Mouse (Mus musculus) forebrain, embryonic 14.5 days (tissue): ENCODE results near the gene Szrd1. TPM values are rescaled to one million over a fixed set of nuclear protein-coding genes. Genes with fewer than 3 reads are reported as not detected.
A peak's percentile ranks its signal among the peaks of the same experiment; 100 is the strongest.

Experiments used
- ATAC-seq: fragments of 200-750 bp; cut with Nextera tagmentation; 2 replicates; pipeline ENCODE4 v1.8.0; 2017; ENCODE audit warnings: mild to moderate bottlenecking, moderate library complexity
- DNase-seq: peaks from one replicate; pipeline ENCODE4 v3.0.0-alpha.2; 2015; ENCODE audit warnings: low spot score
- H3K27ac ChIP-seq: fragments of 300-500 bp; sonication (generic); 2 replicates; pipeline ENCODE4 v1.5.1; 2014; ENCODE audit warnings: low read depth, mild to moderate bottlenecking, control low read depth, low read length, moderate library complexity
- H3K27me3 ChIP-seq: fragments of 300-500 bp; sonication (generic); replicated peaks from 2 replicates; pipeline ENCODE4 v1.6.1; 2014; ENCODE audit warnings: low read length, control low read depth, mixed read lengths; ENCODE audit not compliant: control insufficient read depth, insufficient read depth
- H3K36me3 ChIP-seq: fragments of 300-500 bp; sonication (generic); 2 replicates; pipeline ENCODE4 v1.6.1; 2014; ENCODE audit warnings: low read length, control low read depth; ENCODE audit not compliant: control insufficient read depth, insufficient read depth
- H3K4me1 ChIP-seq: fragments of 300-500 bp; sonication (generic); 2 replicates; pipeline ENCODE4 v1.6.1; 2014; ENCODE audit warnings: antibody characterized with exemption, low read length, control low read depth; ENCODE audit not compliant: control insufficient read depth, insufficient read depth
- H3K4me2 ChIP-seq: fragments of 300-500 bp; sonication (generic); 2 replicates; pipeline ENCODE4 v1.6.1; 2014; ENCODE audit warnings: mild to moderate bottlenecking, control low read depth, low read length
- H3K4me3 ChIP-seq: fragments of 300-500 bp; sonication (generic); 2 replicates; pipeline ENCODE4 v1.5.1; 2014; ENCODE audit warnings: low read depth, low read length, control low read depth
- H3K9ac ChIP-seq: fragments of 300-500 bp; sonication (generic); 2 replicates; pipeline ENCODE4 v1.6.1; 2014; ENCODE audit warnings: mild to moderate bottlenecking, low read length, control low read depth, moderate library complexity
- H3K9me3 ChIP-seq: fragments of 300-500 bp; sonication (generic); replicated peaks from 2 replicates; pipeline ENCODE4 v1.6.1; 2016; ENCODE audit warnings: low read length, control low read depth, mixed read lengths; ENCODE audit not compliant: control insufficient read depth
- WGBS: fragments of 180-500 bp; shearing (Covaris S2); extraction: QIAGEN DNeasy Blood & Tissue Kit; methylation state at CpG from one replicate; pipeline ENCODE4 v1.1.7; 2014; 5-methylcytosine and 5-hydroxymethylcytosine counted together
- polyA plus RNA-seq: library from polyadenylated mRNA; unstranded; fragments of >200 nt; fragmentation: Nextera tagmentation; extraction: Ambion mirVana; gene quantifications from 2 replicates; pipeline ENCODE4 v1.2.1, GENCODE M21; 2014

Szrd1 gene
- polyA plus RNA-seq, 1 experiment from 2014 or later: 38.9 TPM

DNA sequence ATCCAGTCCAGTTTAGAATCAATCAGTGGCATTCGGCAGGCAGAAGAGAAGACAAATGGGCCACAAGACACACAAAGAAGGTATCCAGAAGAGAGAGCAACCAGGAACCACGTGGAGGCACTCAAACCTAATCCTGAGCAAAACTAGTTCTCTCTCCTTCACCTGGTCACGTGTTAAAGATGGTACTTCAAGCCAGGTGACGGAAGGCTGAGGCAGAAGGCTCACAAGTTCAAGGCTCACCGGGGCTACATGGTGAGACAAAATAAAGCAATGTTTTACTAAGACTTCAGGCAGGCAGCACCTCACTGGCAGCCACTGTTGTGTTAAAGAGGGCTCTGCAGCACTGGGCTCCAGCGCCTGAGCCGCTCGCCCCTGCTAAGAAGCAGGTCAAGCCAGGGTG, 7.4 kb downstream of the Szrd1 start:
- Histone ChIP-seq H3K4me1 (peaks cover 22% of the 10 kb centered on the region), H3K27me3 (no peaks in the 10 kb centered on the region), H3K4me2 (no peak overlapping the region), H3K27ac (no peak overlapping the region), H3K9me3 (no peaks in the 10 kb centered on the region), H3K4me3 (no peak overlapping the region), H3K9ac (no peak overlapping the region; the same call in 1 of the 2 replicates), H3K36me3 (peaks cover 5% of the 10 kb centered on the region; the same call in 1 of the 2 replicates)
- no peak for ATAC-seq
- 72% methylated on average over 8 of the region's 8 CpGs for WGBS
- no peak for DNase-seq

DNA sequence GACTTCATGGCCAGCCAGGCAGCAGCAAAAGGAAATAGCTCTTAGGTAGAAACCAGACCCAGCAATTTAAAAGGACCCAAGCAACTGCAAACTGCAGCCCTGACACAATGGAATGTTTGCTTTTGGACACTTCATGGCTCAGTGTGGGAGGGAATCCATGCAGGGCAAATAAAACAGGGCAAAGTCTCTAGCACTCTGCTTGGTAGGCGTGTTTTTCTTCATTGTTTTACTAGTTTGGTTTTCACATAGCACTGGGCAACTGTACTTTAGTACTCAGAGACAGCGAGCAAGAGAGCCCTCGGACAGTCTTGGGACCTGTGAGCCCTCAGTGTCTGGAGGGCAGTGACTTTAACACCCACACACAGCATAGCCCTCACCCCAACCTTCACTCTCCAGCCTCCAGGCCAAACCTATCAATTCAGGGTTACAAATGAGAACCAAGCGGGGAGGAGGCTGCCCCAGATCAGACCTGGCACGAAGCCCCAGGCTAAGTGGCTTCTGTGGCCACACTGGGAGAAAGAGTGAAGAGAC, 8.0 kb downstream of the Szrd1 start:
- WGBS: 73% methylated on average over 5 of the region's 5 CpGs

DNA sequence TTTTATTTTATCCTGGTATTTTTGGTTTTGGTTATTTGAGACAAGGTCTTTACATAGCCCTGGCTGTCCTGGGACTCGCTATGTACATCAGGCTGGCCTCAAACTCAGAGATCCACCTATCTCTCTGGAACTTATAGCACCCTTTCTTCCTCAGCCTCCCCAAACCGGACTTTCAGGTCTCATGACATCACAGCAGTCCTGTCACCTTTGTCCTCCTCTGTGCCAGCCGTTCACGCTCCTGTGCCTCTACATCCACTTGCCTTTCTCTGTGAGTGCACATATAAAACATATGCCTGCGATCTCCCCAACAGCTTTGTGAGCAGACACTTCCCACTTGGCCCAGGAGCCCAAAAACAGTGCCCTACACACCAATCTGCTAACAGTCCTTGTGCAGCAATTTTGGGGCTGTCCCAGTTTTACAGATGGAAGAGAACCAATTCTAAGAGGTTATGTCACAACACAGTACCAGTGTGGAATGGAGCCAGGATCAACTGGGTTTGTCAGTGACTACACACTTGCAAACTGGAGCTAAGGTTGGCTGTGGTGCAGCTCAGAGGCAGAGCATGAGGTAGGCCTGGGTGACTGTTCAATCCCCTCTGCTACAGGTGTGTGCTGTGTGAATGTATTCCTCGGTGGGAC, 8.8 kb downstream of the Szrd1 start:
- Histone ChIP-seq H3K9me3 (no peaks in the 10 kb centered on the region), H3K27me3 (no peaks in the 10 kb centered on the region), H3K36me3 (no peaks in the 10 kb centered on the region), H3K27ac (peak overlapping the region; percentile 9; the same call in 1 of the 2 replicates), H3K4me2 (no peak overlapping the region), H3K9ac (0 out of 2 replicates have a peak overlapping the region, but pooled peaks have one; percentile 8), H3K4me1 (peaks cover 22% of the 10 kb centered on the region), H3K4me3 (no peak overlapping the region)
- DNase-seq (peak; percentile 51), ATAC-seq (0 out of 2 replicates have a peak, but pooled peaks have one; percentile 29)
- WGBS: 61% methylated on average over 6 of the region's 6 CpGs

More for the DNA sequence above, 8.0 kb downstream of the Szrd1 start:
- peaks cover 4% of the 10 kb centered on the region; the same call in 1 of the 2 replicates for H3K36me3 ChIP-seq
- ATAC-seq (no peak), DNase-seq (no peak)
- peak overlapping the region; percentile 8; the same call in 1 of the 2 replicates for H3K9ac ChIP-seq
- no peaks in the 10 kb centered on the region for H3K27me3 ChIP-seq
- H3K4me1 ChIP-seq: peaks cover 22% of the 10 kb centered on the region
- H3K4me3 ChIP-seq: no peak overlapping the region
- H3K9me3 ChIP-seq: no peaks in the 10 kb centered on the region
- H3K4me2 ChIP-seq: no peak overlapping the region
- H3K27ac ChIP-seq: 0 out of 2 replicates have a peak overlapping the region, but pooled peaks have one; percentile 9

GRCm38 (mm10) chr4:141129190-141129710, 10.3 kb downstream of the Szrd1 start:
- 79% methylated on average over 6 of the region's 6 CpGs for WGBS
- ATAC-seq (no peak), DNase-seq (no peak)
- Histone ChIP-seq H3K4me1 (peaks cover 16% of the 10 kb centered on the region; the same call in 1 of the 2 replicates), H3K4me3 (no peak overlapping the region), H3K27me3 (no peaks in the 10 kb centered on the region), H3K9ac (no peak overlapping the region), H3K4me2 (no peak overlapping the region), H3K27ac (no peak overlapping the region), H3K36me3 (no peaks in the 10 kb centered on the region), H3K9me3 (no peaks in the 10 kb centered on the region)

DNA sequence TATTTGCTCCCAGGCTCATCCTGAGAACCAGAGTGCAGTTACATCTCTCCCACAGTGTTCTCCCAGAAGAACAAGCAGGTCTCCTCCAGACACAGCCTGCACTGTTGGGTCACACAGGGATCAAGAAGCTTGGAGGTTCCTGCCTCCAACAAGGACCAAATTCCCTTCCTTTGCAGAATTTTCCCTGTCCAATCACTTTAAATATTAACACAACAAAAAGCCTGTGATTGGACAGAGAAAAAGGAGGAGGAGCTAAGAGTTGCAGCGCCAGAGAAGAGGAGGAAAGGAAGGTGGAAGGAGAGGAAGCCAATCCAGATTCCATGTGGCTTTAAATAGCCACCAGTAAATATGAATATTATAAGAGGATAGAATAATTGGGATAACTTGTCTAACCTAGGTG, 16.5 kb downstream of the Szrd1 start:
- H3K9me3 ChIP-seq: no peaks in the 10 kb centered on the region
- no peaks in the 10 kb centered on the region for H3K4me1 ChIP-seq
- ATAC-seq: no peak
- H3K27me3 ChIP-seq: no peaks in the 10 kb centered on the region
- H3K4me3 ChIP-seq: no peak overlapping the region
- H3K27ac ChIP-seq: no peak overlapping the region
- no peak overlapping the region for H3K4me2 ChIP-seq
- WGBS: 23% methylated on average over 1 of the region's 1 CpGs
- H3K9ac ChIP-seq: no peak overlapping the region
- no peak for DNase-seq
- H3K36me3 ChIP-seq: peaks cover 3% of the 10 kb centered on the region

GRCm38 (mm10) chr4:141122663-141123062, 16.9 kb downstream of the Szrd1 start:
- no peak overlapping the region for H3K9ac ChIP-seq
- no peak for ATAC-seq
- DNase-seq: no peak
- H3K4me1 ChIP-seq: no peaks in the 10 kb centered on the region
- no peak overlapping the region for H3K4me2 ChIP-seq
- no peaks in the 10 kb centered on the region for H3K9me3 ChIP-seq
- H3K36me3 ChIP-seq: peaks cover 7% of the 10 kb centered on the region
- no peaks in the 10 kb centered on the region for H3K27me3 ChIP-seq
- 83% methylated on average over 7 of the region's 7 CpGs for WGBS
- no peak overlapping the region for H3K4me3 ChIP-seq
- H3K27ac ChIP-seq: no peak overlapping the region

- Histone ChIP-seq H3K4me3 (no peak overlapping the region), H3K9ac (no peak overlapping the region), H3K27ac (no peak overlapping the region), H3K27me3 (no peaks in the 10 kb centered on the region), H3K36me3 (peaks cover 26% of the 10 kb centered on the region), H3K9me3 (no peaks in the 10 kb centered on the region), H3K4me1 (no peaks in the 10 kb centered on the region), H3K4me2 (no peak overlapping the region)
- WGBS: 24% methylated on average over 11 of the region's 11 CpGs
- DNase-seq (peak; percentile 79), ATAC-seq (peak; percentile 67; the same call in 1 of the 2 replicates)
Measured at GRCm38 (mm10) chr4:141120700-141121099, 18.9 kb downstream of the Szrd1 start.

DNA sequence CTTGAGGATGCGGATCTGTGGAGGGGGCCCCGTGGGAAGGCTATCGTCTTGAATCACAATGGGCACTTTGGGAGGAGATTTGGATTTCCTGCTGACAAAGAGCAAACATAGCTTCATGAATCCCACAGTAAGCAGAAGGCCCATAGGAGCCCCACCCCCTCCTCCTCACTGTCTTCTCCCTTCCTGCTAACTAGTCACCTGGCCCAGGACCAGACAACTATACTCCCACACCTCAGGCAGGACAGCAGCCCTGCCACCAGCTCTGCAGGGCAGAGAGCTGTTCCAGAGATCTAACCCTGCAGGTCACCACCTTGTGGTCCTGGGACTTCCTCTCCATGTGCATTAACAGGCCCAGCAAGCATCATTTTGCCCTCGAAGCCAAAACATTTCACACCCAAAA, 20.9 kb downstream of the Szrd1 start:
- no peak for ATAC-seq

DNA sequence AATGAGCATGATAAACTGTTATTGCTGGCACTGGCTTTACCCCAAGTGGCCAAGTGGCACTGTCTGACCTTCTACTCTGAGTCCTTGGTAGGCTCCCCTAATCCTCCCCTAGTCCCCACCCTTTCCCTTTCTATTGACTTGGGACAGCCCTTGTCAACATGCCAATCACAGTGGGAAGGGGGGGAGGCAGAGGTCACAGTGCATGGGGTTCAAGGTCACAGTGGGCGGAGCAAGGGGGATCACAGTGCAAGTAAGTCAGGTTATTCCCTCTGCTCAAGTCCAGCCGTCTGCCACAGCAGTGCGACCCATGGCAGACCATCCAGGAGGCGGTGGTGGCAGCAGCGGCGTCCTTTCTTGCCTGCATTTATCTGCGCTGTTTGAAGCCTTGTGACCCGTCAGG, 24.2 kb downstream of the Szrd1 start:
- no peak for ATAC-seq
- H3K27ac ChIP-seq: no peak overlapping the region
- H3K4me1 ChIP-seq: no peaks in the 10 kb centered on the region

More for the DNA sequence above, 20.9 kb downstream of the Szrd1 start:
- Histone ChIP-seq H3K27me3 (no peaks in the 10 kb centered on the region), H3K4me1 (no peaks in the 10 kb centered on the region), H3K9ac (no peak overlapping the region), H3K36me3 (peaks cover 45% of the 10 kb centered on the region), H3K27ac (no peak overlapping the region), H3K4me3 (no peak overlapping the region), H3K9me3 (no peaks in the 10 kb centered on the region), H3K4me2 (no peak overlapping the region)
- WGBS: 79% methylated on average over 4 of the region's 4 CpGs
- no peak for DNase-seq

More for the DNA sequence above, 24.2 kb downstream of the Szrd1 start:
- no peak overlapping the region for H3K4me2 ChIP-seq
- no peaks in the 10 kb centered on the region for H3K27me3 ChIP-seq
- WGBS: 69% methylated on average over 8 of the region's 8 CpGs
- H3K9me3 ChIP-seq: no peaks in the 10 kb centered on the region
- H3K9ac ChIP-seq: no peak overlapping the region
- no peak for DNase-seq
- H3K36me3 ChIP-seq: peaks cover 73% of the 10 kb centered on the region
- no peak overlapping the region for H3K4me3 ChIP-seq
